Mouse (Mus musculus): ENCODE data around the gene Stxbp3.

DNA sequence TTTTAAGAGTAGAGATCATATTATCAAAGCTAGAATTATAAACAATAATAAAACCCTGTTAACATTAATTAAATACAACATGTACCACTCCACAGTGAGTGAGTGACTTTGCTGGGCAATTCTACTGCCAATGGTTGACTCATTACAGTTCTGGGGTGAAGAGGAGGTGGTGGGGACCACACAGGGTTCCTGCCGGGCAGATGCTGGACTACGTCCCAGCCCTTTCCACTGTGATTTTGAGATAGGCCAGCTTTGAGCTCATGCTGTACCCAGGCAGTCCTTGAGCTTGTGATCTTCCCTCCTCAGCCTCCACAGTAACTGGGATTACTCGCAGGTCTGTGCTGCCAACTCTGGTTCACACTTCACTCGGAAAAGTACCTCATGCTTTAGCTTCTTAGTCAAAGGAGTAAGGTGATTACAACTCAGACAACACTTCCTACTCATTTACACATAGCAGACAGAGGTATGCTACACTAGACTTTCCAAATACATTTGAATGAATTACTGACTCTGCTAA lies 29.5 kb downstream of the Stxbp3 start:
- TF ChIP-seq POLR2A (IDR thresholded peaks at IDR 0.05; ENCODE audit: borderline replicate concordance, low read depth, low read length) (no peak), CTCF (IDR thresholded peaks at IDR 0.05; ENCODE audit: low read depth, low read length) (no peak)
